Mouse (Mus musculus) lung, postnatal 4 days (tissue): ENCODE measurements around the gene Gcc2.
"Not testable (repeated sequence)": the region's sequence is repeated elsewhere in the genome, so short reads cannot be mapped to it uniquely, and the experiment has no call there.

Experiments used
- DNase-seq, 2 experiments: peaks; one replicate each; pipeline ENCODE4 v3.0.0; 2021

The Gcc2 gene

GRCm38 (mm10) chr10:58231779-58232640 is 23.3 kb upstream of the Gcc2 start:
- peak; percentile 80 to 86 for DNase-seq

- peak in 1 of 2 experiments; percentile 39 for DNase-seq
These were observed 22.7 kb upstream of the Gcc2 start, which contains the start of gene Duxf3 for GRCm38 (mm10) chr10:58232641-58232969. Gene Duxf3 (minus strand): TSS chr10:58232675.

- peak; percentile 46 to 58 for DNase-seq
These were observed 22.1 kb upstream of the Gcc2 start for GRCm38 (mm10) chr10:58233054-58233739.

- DNase-seq = not testable (repeated sequence)
These were observed 21.6 kb upstream of the Gcc2 start for GRCm38 (mm10) chr10:58233740-58234121.

GRCm38 (mm10) chr10:58234985-58235384 is 20.3 kb upstream of the Gcc2 start:
- peak; percentile 30 to 45 for DNase-seq

- DNase-seq = no peak
These were observed 18.7 kb upstream of the Gcc2 start, which contains the start of gene Gm4981 for GRCm38 (mm10) chr10:58236613-58237012. Gene Gm4981 (minus strand): TSS chr10:58236701.

GRCm38 (mm10) chr10:58238984-58239740 is 16.1 kb upstream of the Gcc2 start:
- DNase-seq = peak; percentile 69 to 72

GRCm38 (mm10) chr10:58249535-58249934 is 5.8 kb upstream of the Gcc2 start:
- DNase-seq = no peak

- DNase-seq = no peak
These were observed 592 bp upstream of the Gcc2 start for GRCm38 (mm10) chr10:58254635-58255175.

- DNase-seq = peak in 1 of 2 experiments; percentile 36
These were observed 657 bp downstream of the Gcc2 start for GRCm38 (mm10) chr10:58255954-58256353.

- no peak for DNase-seq
These were observed 3.2 kb downstream of the Gcc2 start for GRCm38 (mm10) chr10:58258466-58258865.

- DNase-seq = no peak
These were observed 26.9 kb downstream of the Gcc2 start for GRCm38 (mm10) chr10:58282238-58282637.

- no peak for DNase-seq
These were observed 35.4 kb downstream of the Gcc2 start for GRCm38 (mm10) chr10:58290742-58291141.

- DNase-seq = no peak
These were observed 38.9 kb downstream of the Gcc2 start for GRCm38 (mm10) chr10:58294246-58294645.

GRCm38 (mm10) chr10:58295605-58296004 is 40.3 kb downstream of the Gcc2 start:
- no peak for DNase-seq

- DNase-seq = no peak
These were observed 49.7 kb downstream of the Gcc2 start for GRCm38 (mm10) chr10:58304996-58305395.

GRCm38 (mm10) chr10:58306897-58307296 is 51.6 kb downstream of the Gcc2 start:
- no peak for DNase-seq

- DNase-seq = no peak
These were observed 55.5 kb downstream of the Gcc2 start for GRCm38 (mm10) chr10:58310791-58311190.

GRCm38 (mm10) chr10:58312887-58313286 is 57.6 kb downstream of the Gcc2 start:
- no peak for DNase-seq

GRCm38 (mm10) chr10:58320881-58321280 is 65.6 kb downstream of the Gcc2 start:
- DNase-seq = no peak

- no peak for DNase-seq
These were observed 67.2 kb downstream of the Gcc2 start for GRCm38 (mm10) chr10:58322361-58323027.
